ENCODE assay signal across 22 mouse cellular contexts in the genomic region with DNA sequence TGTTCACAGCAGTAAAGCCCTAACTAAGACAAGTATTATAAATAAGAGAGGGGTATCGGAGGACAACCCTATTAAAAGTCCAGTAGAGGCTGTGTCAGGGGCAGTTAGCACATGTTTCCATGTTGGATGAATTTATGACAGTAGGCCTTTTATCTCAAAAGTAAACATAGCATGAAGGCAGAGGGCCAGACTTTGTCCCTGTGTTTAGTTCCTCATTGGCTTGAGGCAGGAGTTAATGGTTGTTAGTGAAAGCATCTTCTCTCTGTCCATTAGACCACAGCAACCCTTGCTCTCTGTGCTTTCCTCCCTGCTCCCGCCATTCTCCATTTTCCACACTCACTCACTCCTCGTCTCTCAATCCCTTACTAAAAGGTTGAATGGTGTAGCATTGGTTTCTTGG.
"Had no signal": no experiment of that assay in that cellular context is flagged by ENCODE, and none has a peak within 500 bp of the region (broad histone marks: within the 10 kb centered on the region; RNA-seq: fewer than 3 reads in every experiment).

No protein-coding gene starts in this region.

- H3K9ac ChIP-seq: liver, embryonic 15.5 days; liver, postnatal 0 days; lung, embryonic 15.5 days; midbrain, embryonic 13.5 days; neural tube, embryonic 13.5 days; neural tube, embryonic 15.5 days had no signal

- H3K27me3 ChIP-seq: liver, embryonic 15.5 days; lung, embryonic 15.5 days; megakaryocyte, embryonic 14.5 days; midbrain, embryonic 13.5 days; neural tube, embryonic 13.5 days; neural tube, embryonic 15.5 days had no signal

- H3K27ac ChIP-seq: liver, embryonic 15.5 days; lung, embryonic 15.5 days; macrophage; midbrain, embryonic 13.5 days; neural tube, embryonic 13.5 days; neural tube, embryonic 15.5 days had no signal

- H3K36me3 ChIP-seq: liver, embryonic 15.5 days; lung, embryonic 15.5 days; midbrain, embryonic 13.5 days; neural tube, embryonic 13.5 days; neural tube, embryonic 15.5 days had no signal

- H3K4me2 ChIP-seq: liver, embryonic 15.5 days; lung, embryonic 15.5 days; midbrain, embryonic 11.5 days; midbrain, embryonic 13.5 days; neural tube, embryonic 13.5 days; neural tube, embryonic 15.5 days had no signal

- H3K9me3 ChIP-seq: lung, embryonic 15.5 days; neural tube, embryonic 13.5 days; neural tube, embryonic 15.5 days had no signal

- H3K4me1 ChIP-seq: lung, embryonic 15.5 days; midbrain, embryonic 13.5 days; neural tube, embryonic 13.5 days; neural tube, embryonic 15.5 days had no signal

- H3K4me3 ChIP-seq: liver, embryonic 15.5 days; lung, embryonic 15.5 days; megakaryocyte, embryonic 14.5 days; midbrain, embryonic 13.5 days; myocyte; neural tube, embryonic 13.5 days; neural tube, embryonic 15.5 days had no signal

- ATAC-seq: liver, postnatal 0 days; lung, postnatal 0 days; midbrain, embryonic 13.5 days; midbrain, embryonic 16.5 days had no signal

- DNase-seq: liver, postnatal 0 days; lung, adult 2 months; lung, postnatal 14 days; lung, postnatal 36 days; retina, postnatal 1 day; right cerebral cortex, adult 18-20 months; right cerebral cortex, postnatal 25 days; spleen, adult 18-20 months; thymus, adult 18-20 months; thymus, postnatal 14 days; thymus, postnatal 36 days had no signal
